Mouse (Mus musculus) lung, adult 2 months (tissue): ENCODE measurements around the gene Gstm6.

ENCODE experiments used
- CTCF ChIP-seq: fragments of 200-500 bp; IDR thresholded peaks from 2 replicates; pipeline ENCODE4 v1.5.1; 2011; ENCODE audit warnings: mild to moderate bottlenecking, low read length, control low read depth; ENCODE audit not compliant: insufficient read depth
- POLR2A ChIP-seq: fragments of 200-500 bp; IDR thresholded peaks from 2 replicates; pipeline ENCODE4 v1.6.1; 2011; ENCODE audit warnings: low read depth, mild to moderate bottlenecking, control low read depth, low read length, borderline replicate concordance; ENCODE audit errors: extremely low read depth

GRCm38 (mm10) chr3:107983771-107984170 is 40.2 kb upstream of the Gstm6 start:
- TF ChIP-seq CTCF (no peak), POLR2A (no peak)
